Mouse (Mus musculus) adrenal gland, postnatal 0 days (tissue): ENCODE data around the gene Gm39115. TPM values are rescaled to one million over a fixed set of nuclear protein-coding genes. Genes with fewer than 3 reads are reported as not detected.

Source experiments
- polyA plus RNA-seq: library from polyadenylated mRNA; unstranded; fragments of >200 nt; fragmentation: Nextera tagmentation; extraction: Ambion mirVana; gene quantifications from 2 replicates; pipeline ENCODE4 v1.2.1, GENCODE M21; 2015

Gene Gm39115
- not detected in 2 replicates for polyA plus RNA-seq

GRCm38 (mm10) chr7:142135934-142136333, at the start of gene Gm39115:
Gm39115 (minus strand) TSS chr7:142136034.

GRCm38 (mm10) chr7:142175905-142176304, 40.1 kb upstream of the Gm39115 start, which contains the start of gene Krtap5-2:
Krtap5-2 (minus strand) TSS chr7:142176005.

DNA sequence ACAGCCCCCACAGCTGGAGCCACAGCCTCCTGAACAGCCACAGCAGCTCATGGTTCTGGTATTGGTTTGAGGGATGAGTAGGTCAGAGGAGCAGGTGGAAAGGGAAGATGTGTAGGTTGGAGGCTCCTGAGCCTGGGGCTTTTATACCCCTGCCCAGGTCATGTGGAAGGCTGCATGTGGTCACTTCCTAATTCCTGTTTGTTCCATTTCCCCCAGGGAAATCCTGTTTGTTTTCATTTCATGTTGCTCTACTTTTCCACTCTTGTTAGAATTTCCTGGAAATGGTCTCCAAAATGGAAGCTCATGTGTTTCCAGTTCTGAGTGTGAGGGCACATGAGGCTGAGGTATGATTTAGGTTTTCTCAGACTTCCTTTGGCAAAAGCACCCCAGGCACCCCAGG, 29.8 kb upstream of the Gm39115 start, which contains the start of gene Gm4553:
Gene Gm4553 (minus strand): TSS at position 101 of the 400 bp plus-strand sequence.

GRCm38 (mm10) chr7:142157013-142157412, 21.2 kb upstream of the Gm39115 start, which contains the start of gene Gm29735:
Gm29735 (minus strand) TSS chr7:142157113.

DNA sequence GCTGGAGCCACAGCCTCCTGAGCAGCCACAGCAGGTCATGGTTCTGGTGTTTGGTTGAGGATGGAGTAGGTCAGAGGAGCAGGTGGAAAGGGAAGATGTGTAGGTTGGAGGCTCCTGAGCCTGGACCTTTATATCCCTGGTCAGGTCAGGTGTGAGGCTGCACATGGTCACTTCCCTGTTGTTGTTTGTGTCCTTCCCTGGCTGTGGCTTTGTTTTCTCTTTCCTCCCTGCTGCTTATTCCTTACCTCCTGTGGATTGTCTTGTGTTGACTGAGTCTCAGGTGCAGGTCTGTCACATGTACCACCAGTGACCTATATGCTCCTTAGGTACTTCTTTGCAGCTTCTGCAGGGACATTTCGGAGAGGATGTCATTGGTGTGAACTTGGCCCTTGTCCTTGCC, 8.7 kb upstream of the Gm39115 start, which contains the start of gene Gm45337:
Gene Gm45337 (minus strand): TSS at position 101 of the 400 bp plus-strand sequence.

GRCm38 (mm10) chr7:142120629-142121028, 15.2 kb downstream of the Gm39115 start, which contains the start of gene Gm45618:
Gm45618 (minus strand) TSS chr7:142120729.

DNA sequence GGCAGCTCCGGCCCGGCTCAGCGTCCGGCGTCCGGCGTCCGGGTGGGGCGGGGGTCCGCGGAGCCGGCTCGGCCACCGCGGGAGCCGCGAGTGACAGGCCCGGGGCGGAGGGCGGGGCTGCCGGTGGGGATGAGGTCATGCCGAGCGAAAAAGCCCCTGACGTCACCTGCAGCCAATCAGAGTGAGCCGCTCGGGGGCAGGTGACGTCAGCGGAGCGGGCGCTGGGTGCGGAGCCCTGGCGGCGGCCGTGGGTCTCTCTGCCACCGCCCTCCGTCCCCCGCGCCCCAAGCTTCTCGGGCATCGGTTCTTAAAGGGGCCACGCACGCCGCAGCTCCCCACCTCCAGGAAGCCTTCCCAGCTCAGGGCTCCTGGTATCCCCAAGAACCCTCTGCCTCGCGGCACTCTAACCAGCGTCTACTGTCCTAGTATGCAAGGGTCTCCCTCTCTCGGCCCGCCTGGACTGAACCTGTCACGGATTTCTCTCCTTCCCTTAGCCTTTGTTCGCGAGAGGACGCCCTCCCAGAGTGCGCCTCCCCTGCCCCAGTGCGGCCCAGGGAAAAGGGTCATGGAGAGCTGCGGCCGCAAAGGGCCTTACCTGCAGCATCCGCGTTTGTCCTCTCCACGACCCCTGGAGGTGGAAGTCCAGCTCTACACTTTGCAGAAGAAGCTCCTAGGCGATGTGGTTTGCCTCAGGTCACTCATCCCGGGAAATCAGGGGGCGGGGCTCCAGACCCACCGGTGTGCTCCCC, 40.5 kb downstream of the Gm39115 start, which contains the start of gene Dusp8:
Gene Dusp8 (minus strand): TSS at position 661 of the 749 bp plus-strand sequence.

Other genes starting within 250 kb of the Gm39115 start
- 31.8 and 37.8 TPM in 2 replicates for gene Tollip, start 217.5 kb downstream of the Gm39115 start, polyA plus RNA-seq
- gene Brsk2, start 186.3 kb downstream of the Gm39115 start, polyA plus RNA-seq = 0.88 and 2.3 TPM in 2 replicates
- 70.3 and 97.4 TPM in 2 replicates for gene Mob2, start 75.0 kb downstream of the Gm39115 start, polyA plus RNA-seq
- 10.1 and 15.8 TPM in 2 replicates for gene Dusp8, start 40.2 kb downstream of the Gm39115 start, polyA plus RNA-seq
- gene Gm45618, start 15.3 kb downstream of the Gm39115 start, polyA plus RNA-seq = not detected in 2 replicates
- not detected in 2 replicates for gene Gm45337, start 8.6 kb upstream of the Gm39115 start, polyA plus RNA-seq
- gene Gm29735, start 21.1 kb upstream of the Gm39115 start, polyA plus RNA-seq = not detected in 2 replicates
- gene Gm4553, start 29.7 kb upstream of the Gm39115 start, polyA plus RNA-seq = not detected in 2 replicates
- not detected in 2 replicates for gene Krtap5-2, start 40.0 kb upstream of the Gm39115 start, polyA plus RNA-seq
- gene Gm10153, start 54.4 kb upstream of the Gm39115 start, polyA plus RNA-seq = not detected in 2 replicates
- gene Krtap5-3, start 65.3 kb upstream of the Gm39115 start, polyA plus RNA-seq = not detected in 2 replicates
- not detected in 2 replicates for gene Gm7579, start 75.8 kb upstream of the Gm39115 start, polyA plus RNA-seq
- not detected in 2 replicates for gene Krtap5-5, start 93.9 kb upstream of the Gm39115 start, polyA plus RNA-seq
- gene Gm40460, start 105.0 kb upstream of the Gm39115 start, polyA plus RNA-seq = not detected in 2 replicates
- gene Gm2431, start 122.3 kb upstream of the Gm39115 start, polyA plus RNA-seq = not detected in 2 replicates
- gene Gm4559, start 138.3 kb upstream of the Gm39115 start, polyA plus RNA-seq = not detected in 2 replicates
- gene Krtap5-1, start 161.1 kb upstream of the Gm39115 start, polyA plus RNA-seq = not detected in 2 replicates
- gene Krtap5-4, start 167.5 kb upstream of the Gm39115 start, polyA plus RNA-seq = not detected in 2 replicates
- gene Ifitm10, start 237.7 kb upstream of the Gm39115 start, polyA plus RNA-seq = 8.8 and 9.5 TPM in 2 replicates
- 2.9 TPM in 1 of 2 replicates, not detected in the other for gene Gm49369, start 246.6 kb upstream of the Gm39115 start, polyA plus RNA-seq